Mouse (Mus musculus): ENCODE results near the gene Inpp5b. TPM values are rescaled to one million over a fixed set of nuclear protein-coding genes. Genes with fewer than 3 reads are reported as not detected.

Inpp5b gene
- polyA plus RNA-seq, 1 experiment from 2014 or later: 34.0 TPM

DNA sequence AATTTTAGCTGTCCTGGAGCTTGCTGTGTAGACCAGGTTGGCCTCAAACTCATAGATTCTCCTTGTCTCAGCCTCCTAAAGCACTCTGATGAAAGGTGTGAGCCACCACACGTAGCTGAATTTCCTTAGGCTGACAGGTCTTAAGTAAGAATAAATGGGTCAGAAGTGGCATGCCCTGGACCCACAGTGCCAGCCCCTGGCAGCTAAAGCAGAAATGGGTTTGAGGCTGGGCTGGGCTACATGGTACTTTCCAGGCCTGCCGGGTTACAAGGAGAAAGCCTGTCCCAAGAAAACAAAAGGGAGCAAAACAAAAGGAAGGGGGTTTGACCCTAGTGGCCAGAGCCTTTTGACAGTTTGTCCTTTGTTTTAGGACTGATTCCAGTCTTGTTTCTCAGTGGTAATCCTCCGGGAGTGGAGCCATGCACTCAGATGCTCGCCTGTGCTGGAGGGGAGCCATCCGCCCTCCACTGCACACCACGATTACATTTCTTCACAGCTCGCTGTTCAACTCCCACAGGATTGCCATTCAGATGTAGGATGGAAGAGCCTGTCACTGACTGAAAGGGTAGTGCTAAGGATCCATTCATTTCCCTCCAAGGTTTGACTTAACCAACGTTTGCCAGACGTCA lies 69.8 kb downstream of the Inpp5b start:
- H3K36me3 ChIP-seq (ENCODE audit: insufficient read depth): peaks cover 15% of the 10 kb centered on the region
- H3K4me3 ChIP-seq (ENCODE audit: low read depth, low read length): no peak overlapping the region
- no peaks in the 10 kb centered on the region for H3K4me1 ChIP-seq (ENCODE audit: insufficient read depth)
- H3K9me3 ChIP-seq (ENCODE audit: low read depth, low read length): no peaks in the 10 kb centered on the region
- no peak overlapping the region for H3K4me2 ChIP-seq
- 73% methylated on average over 9 of the region's 9 CpGs for WGBS
- no peak overlapping the region for H3K27ac ChIP-seq (ENCODE audit: low read depth)
- H3K27me3 ChIP-seq (ENCODE audit: insufficient read depth, low read length): no peaks in the 10 kb centered on the region
- ATAC-seq (ENCODE audit: insufficient read depth) (no peak), DNase-seq (no peak)
- TF ChIP-seq CTCF (IDR thresholded peaks at IDR 0.05; ENCODE audit: low read depth): no peak
- H3K9ac ChIP-seq: no peak overlapping the region; the same call in 1 of the 2 replicates

DNA sequence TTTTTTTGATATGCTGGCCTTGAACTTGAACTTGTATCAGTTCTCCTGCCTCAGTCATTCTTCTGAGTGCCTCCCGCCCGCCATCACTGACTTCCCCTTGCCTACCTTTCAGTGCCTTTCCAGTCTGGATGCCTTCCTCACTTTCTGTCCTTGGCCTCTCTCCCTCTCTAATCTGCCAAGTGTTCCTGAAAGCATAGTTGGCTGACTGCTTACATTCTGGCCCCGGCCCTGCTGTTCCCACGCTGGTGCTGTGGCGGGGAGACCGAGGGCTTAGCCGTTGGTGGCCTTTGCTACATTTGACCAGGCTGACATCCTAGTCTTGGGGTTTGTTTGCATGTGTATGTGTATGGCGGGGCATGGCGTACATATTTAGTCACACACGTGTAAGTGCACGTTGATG lies 74.3 kb downstream of the Inpp5b start:
- H3K4me2 ChIP-seq: no peak overlapping the region
- peaks cover 17% of the 10 kb centered on the region for H3K36me3 ChIP-seq (ENCODE audit: insufficient read depth)
- no peak for ATAC-seq (ENCODE audit: insufficient read depth)
- no peak for DNase-seq
- no peaks in the 10 kb centered on the region for H3K27me3 ChIP-seq (ENCODE audit: insufficient read depth, low read length)
- no peak overlapping the region for H3K4me3 ChIP-seq (ENCODE audit: low read depth, low read length)
- H3K9ac ChIP-seq: no peak overlapping the region
- WGBS: 89% methylated on average over 11 of the region's 11 CpGs
- H3K27ac ChIP-seq (ENCODE audit: low read depth): no peak overlapping the region
- TF ChIP-seq CTCF (IDR thresholded peaks at IDR 0.05; ENCODE audit: low read depth): no peak
- H3K4me1 ChIP-seq (ENCODE audit: insufficient read depth): no peaks in the 10 kb centered on the region
- H3K9me3 ChIP-seq (ENCODE audit: low read depth, low read length): no peaks in the 10 kb centered on the region

DNA sequence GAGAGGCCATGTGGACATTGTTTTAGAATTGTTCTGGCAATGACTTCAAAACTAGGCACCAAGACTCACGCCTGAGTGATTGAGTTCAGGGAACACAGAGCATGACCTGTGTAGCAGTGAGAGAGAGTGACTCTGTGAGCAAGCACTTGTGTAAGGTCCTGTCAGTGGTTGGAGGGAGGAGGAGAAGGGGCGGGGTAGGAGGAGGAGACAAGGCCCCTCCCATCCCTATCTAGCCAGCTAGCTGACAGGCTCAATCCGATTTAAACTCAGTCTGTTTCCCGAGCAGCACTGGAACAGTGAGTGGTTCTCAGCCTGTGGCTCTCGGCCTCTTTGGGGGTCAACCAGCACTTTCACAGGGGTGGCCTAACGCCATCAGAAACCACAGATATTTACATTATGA lies 76.2 kb downstream of the Inpp5b start:
- 13% methylated on average over 6 of the region's 6 CpGs for WGBS
- H3K9ac ChIP-seq: no peak overlapping the region
- peak; percentile 42 for DNase-seq
- H3K4me1 ChIP-seq (ENCODE audit: insufficient read depth): no peaks in the 10 kb centered on the region
- H3K36me3 ChIP-seq (ENCODE audit: insufficient read depth): peaks cover 28% of the 10 kb centered on the region
- ATAC-seq (ENCODE audit: insufficient read depth): peak; percentile 80
- H3K27ac ChIP-seq (ENCODE audit: low read depth): no peak overlapping the region
- no peak for TF ChIP-seq CTCF (IDR thresholded peaks at IDR 0.05; ENCODE audit: low read depth)
- no peaks in the 10 kb centered on the region for H3K27me3 ChIP-seq (ENCODE audit: insufficient read depth, low read length)
- H3K4me3 ChIP-seq (ENCODE audit: low read depth, low read length): no peak overlapping the region
- no peaks in the 10 kb centered on the region for H3K9me3 ChIP-seq (ENCODE audit: low read depth, low read length)
- H3K4me2 ChIP-seq: no peak overlapping the region

DNA sequence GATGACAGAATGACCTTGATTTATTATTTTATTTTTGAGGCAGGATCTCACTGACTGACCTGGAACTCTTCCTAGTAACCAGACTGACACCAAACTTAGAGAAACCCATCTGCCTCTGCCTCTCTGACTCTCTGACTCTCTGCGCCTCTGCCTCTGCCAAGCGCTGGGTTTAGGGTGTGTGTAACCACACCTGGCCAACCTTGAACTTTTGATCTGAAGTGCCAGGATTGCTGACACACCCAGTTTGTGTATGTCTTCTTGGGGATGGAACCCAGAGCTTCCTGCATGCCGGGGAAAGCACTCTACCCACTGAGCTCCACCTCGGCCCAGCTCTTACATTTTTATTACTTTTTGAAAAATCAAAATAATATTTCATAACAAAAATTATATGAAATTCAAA lies 77.2 kb downstream of the Inpp5b start:
- H3K27ac ChIP-seq (ENCODE audit: low read depth): no peak overlapping the region
- H3K9me3 ChIP-seq (ENCODE audit: low read depth, low read length): no peaks in the 10 kb centered on the region
- TF ChIP-seq CTCF (IDR thresholded peaks at IDR 0.05; ENCODE audit: low read depth): no peak
- no peaks in the 10 kb centered on the region for H3K27me3 ChIP-seq (ENCODE audit: insufficient read depth, low read length)
- no peak overlapping the region for H3K9ac ChIP-seq
- no peaks in the 10 kb centered on the region for H3K4me1 ChIP-seq (ENCODE audit: insufficient read depth)
- peaks cover 35% of the 10 kb centered on the region for H3K36me3 ChIP-seq (ENCODE audit: insufficient read depth)
- 93% methylated on average over 4 of the region's 4 CpGs for WGBS
- H3K4me2 ChIP-seq: no peak overlapping the region
- H3K4me3 ChIP-seq (ENCODE audit: low read depth, low read length): no peak overlapping the region
- DNase-seq (no peak), ATAC-seq (ENCODE audit: insufficient read depth) (no peak)

DNA sequence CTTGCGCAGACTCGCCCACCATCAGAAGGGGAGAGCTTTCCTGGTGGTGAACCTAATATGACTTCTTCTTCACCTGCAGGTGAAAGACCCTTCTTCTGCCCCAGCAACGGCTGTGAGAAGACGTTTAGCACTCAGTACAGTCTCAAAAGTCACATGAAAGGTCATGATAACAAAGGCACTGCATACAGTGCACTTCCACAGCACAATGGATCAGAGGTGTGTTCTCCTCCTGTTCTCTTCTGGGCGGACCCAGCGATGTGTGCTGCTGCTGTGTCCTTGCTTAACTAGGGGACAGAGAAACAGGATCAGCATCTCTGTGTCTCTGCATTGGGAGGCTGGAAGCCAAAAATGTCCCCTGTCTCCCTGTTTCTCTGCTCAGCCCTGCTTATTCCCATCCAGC lies 83.3 kb downstream of the Inpp5b start:
- Histone ChIP-seq H3K36me3 (ENCODE audit: insufficient read depth) (peaks cover 70% of the 10 kb centered on the region), H3K9ac (no peak overlapping the region), H3K4me2 (no peak overlapping the region), H3K4me1 (ENCODE audit: insufficient read depth) (no peaks in the 10 kb centered on the region), H3K4me3 (ENCODE audit: low read depth, low read length) (no peak overlapping the region), H3K9me3 (ENCODE audit: low read depth, low read length) (no peaks in the 10 kb centered on the region), H3K27ac (ENCODE audit: low read depth) (no peak overlapping the region), H3K27me3 (ENCODE audit: insufficient read depth, low read length) (no peaks in the 10 kb centered on the region)
- DNase-seq (no peak), ATAC-seq (ENCODE audit: insufficient read depth) (no peak)
- no peak for TF ChIP-seq CTCF (IDR thresholded peaks at IDR 0.05; ENCODE audit: low read depth)
- WGBS: 91% methylated on average over 6 of the region's 6 CpGs

GRCm38 (mm10) chr4:124825371-124825965 lies 83.8 kb downstream of the Inpp5b start:
- DNase-seq (no peak), ATAC-seq (ENCODE audit: insufficient read depth) (no peak)
- Histone ChIP-seq H3K9me3 (ENCODE audit: low read depth, low read length) (no peaks in the 10 kb centered on the region), H3K4me1 (ENCODE audit: insufficient read depth) (no peaks in the 10 kb centered on the region), H3K27me3 (ENCODE audit: insufficient read depth, low read length) (no peaks in the 10 kb centered on the region), H3K27ac (ENCODE audit: low read depth) (no peak overlapping the region), H3K4me2 (no peak overlapping the region), H3K36me3 (ENCODE audit: insufficient read depth) (peaks cover 69% of the 10 kb centered on the region), H3K9ac (no peak overlapping the region), H3K4me3 (ENCODE audit: low read depth, low read length) (no peak overlapping the region)
- WGBS: 93% methylated on average over 21 of the region's 21 CpGs
- no peak for TF ChIP-seq CTCF (IDR thresholded peaks at IDR 0.05; ENCODE audit: low read depth)

GRCm38 (mm10) chr4:124829671-124830070 lies 88.0 kb downstream of the Inpp5b start:
- WGBS: 70% methylated on average over 5 of the region's 5 CpGs
- ATAC-seq (ENCODE audit: insufficient read depth) (no peak), DNase-seq (no peak)
- H3K4me3 ChIP-seq (ENCODE audit: low read depth, low read length): no peak overlapping the region
- H3K27me3 ChIP-seq (ENCODE audit: insufficient read depth, low read length): no peaks in the 10 kb centered on the region
- H3K9me3 ChIP-seq (ENCODE audit: low read depth, low read length): no peaks in the 10 kb centered on the region
- no peaks in the 10 kb centered on the region for H3K4me1 ChIP-seq (ENCODE audit: insufficient read depth)
- H3K9ac ChIP-seq: no peak overlapping the region
- TF ChIP-seq CTCF (IDR thresholded peaks at IDR 0.05; ENCODE audit: low read depth): no peak
- peaks cover 66% of the 10 kb centered on the region for H3K36me3 ChIP-seq (ENCODE audit: insufficient read depth)
- H3K27ac ChIP-seq (ENCODE audit: low read depth): no peak overlapping the region
- H3K4me2 ChIP-seq: no peak overlapping the region

Measured in lung, embryonic 14.5 days (tissue).